14 mouse cellular contexts compared by ENCODE assay signal in the genomic region with DNA sequence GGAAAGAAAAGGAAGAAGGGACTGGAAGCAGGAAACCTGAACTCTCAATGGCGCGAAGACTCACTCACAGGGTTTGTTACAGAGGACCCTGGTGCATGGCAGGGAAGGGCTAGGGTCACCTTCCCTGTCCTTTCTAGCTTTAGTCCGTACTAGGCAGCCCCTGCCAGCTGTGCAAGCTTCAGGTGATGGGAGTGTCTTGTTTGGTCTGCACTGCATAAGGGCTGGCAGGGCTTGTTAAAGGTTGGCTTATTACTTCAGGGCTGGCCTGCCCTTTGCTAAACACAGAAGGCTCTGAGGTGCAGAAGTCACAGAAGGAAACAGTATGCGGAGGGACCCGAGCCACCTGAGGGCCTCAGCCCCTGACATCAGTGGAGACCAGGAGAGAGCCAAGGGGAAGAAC.
DNase-seq lines count a peak whose midpoint lies in the region; ATAC-seq and TF ChIP-seq lines count a peak whose summit lies in the region.
"Had no signal": no experiment of that assay in that cellular context is flagged by ENCODE, and none has a peak within 500 bp of the region (broad histone marks: within the 10 kb centered on the region; RNA-seq: fewer than 3 reads in every experiment).

No protein-coding gene starts in this region.

- 74% methylated on average over 5 of the region's 5 CpGs for WGBS in heart, embryonic 12.5 days
- WGBS in lung, embryonic 16.5 days: 68% methylated on average over 5 of the region's 5 CpGs
- WGBS in kidney, embryonic 15.5 days: 62% methylated on average over 5 of the region's 5 CpGs
- 65% methylated on average over 5 of the region's 5 CpGs for WGBS in stomach, postnatal 0 days

- H3K27me3 ChIP-seq in heart, embryonic 12.5 days (replicated peaks): no peaks in the 10 kb centered on the region
- no peaks in the 10 kb centered on the region for H3K27me3 ChIP-seq in lung, embryonic 16.5 days (ENCODE audit: control insufficient read depth, insufficient read depth, low read depth, low read length)
- no peaks in the 10 kb centered on the region for H3K27me3 ChIP-seq in kidney, embryonic 15.5 days
- H3K27me3 ChIP-seq in stomach, postnatal 0 days (ENCODE audit: control insufficient read depth, insufficient read depth, low read length): no peaks in the 10 kb centered on the region
- H3K27me3 ChIP-seq: embryonic facial prominence, embryonic 15.5 days; hindbrain, embryonic 12.5 days; neural tube, embryonic 15.5 days had no signal

- no peak for TF ChIP-seq EP300 in stomach, postnatal 0 days (optimal IDR thresholded peaks at IDR 0.05)

- H3K36me3 ChIP-seq in heart, embryonic 12.5 days: peaks cover 22% of the 10 kb centered on the region
- H3K36me3 ChIP-seq in lung, embryonic 16.5 days (ENCODE audit: control insufficient read depth, insufficient read depth, low read length): peaks cover 25% of the 10 kb centered on the region
- H3K36me3 ChIP-seq in kidney, embryonic 15.5 days: peaks cover 24% of the 10 kb centered on the region
- 0 out of 2 replicates have a peak, but pooled peaks cover 3% of the 10 kb centered on the region for H3K36me3 ChIP-seq in stomach, postnatal 0 days (ENCODE audit: control insufficient read depth, insufficient read depth, low read length)
- H3K36me3 ChIP-seq: neural tube, embryonic 15.5 days had no signal

- no peak overlapping the region for H3K9ac ChIP-seq in heart, embryonic 12.5 days
- H3K9ac ChIP-seq in lung, embryonic 16.5 days (ENCODE audit: low read length): peak overlapping the region; percentile 43; the same call in 1 of the 2 replicates
- H3K9ac ChIP-seq in kidney, embryonic 15.5 days: no peak overlapping the region
- 0 out of 2 replicates have a peak overlapping the region, but pooled peaks have one; percentile 14 for H3K9ac ChIP-seq in stomach, postnatal 0 days (ENCODE audit: low read length)
- H3K9ac ChIP-seq: embryonic facial prominence, embryonic 15.5 days; hindbrain, embryonic 12.5 days; neural tube, embryonic 15.5 days had no signal

- DNase-seq in heart, postnatal 25 days (ENCODE audit: low spot score): no peak
- no peak for DNase-seq in lung, postnatal 14 days
- peak; percentile 47 for DNase-seq in stomach, postnatal 0 days (ENCODE audit: low spot score)
- DNase-seq in adrenal gland, postnatal 36 days: no peak
- no peak for DNase-seq in cerebellum, adult 11-12 months
- DNase-seq: right cerebral cortex, postnatal 14 days had no signal

- intact Hi-C loops in heart, postnatal 25 days (cut with DNase I): no loop called here

- H3K27ac ChIP-seq in heart, embryonic 12.5 days (ENCODE audit: poor library complexity, severe bottlenecking): peak overlapping the region; percentile 97
- H3K27ac ChIP-seq in lung, embryonic 16.5 days (ENCODE audit: low read length): peak overlapping the region; percentile 85
- peak overlapping the region; percentile 94 for H3K27ac ChIP-seq in kidney, embryonic 15.5 days
- H3K27ac ChIP-seq in stomach, postnatal 0 days (replicated peaks): peak overlapping the region; percentile 81
- H3K27ac ChIP-seq: embryonic facial prominence, embryonic 15.5 days; hindbrain, embryonic 12.5 days; neural tube, embryonic 15.5 days had no signal

- no peaks in the 10 kb centered on the region for H3K9me3 ChIP-seq in heart, embryonic 12.5 days (replicated peaks)
- H3K9me3 ChIP-seq in lung, embryonic 16.5 days (ENCODE audit: control insufficient read depth, low read length): no peaks in the 10 kb centered on the region
- H3K9me3 ChIP-seq in kidney, embryonic 15.5 days (replicated peaks): no peaks in the 10 kb centered on the region
- no peaks in the 10 kb centered on the region for H3K9me3 ChIP-seq in stomach, postnatal 0 days (ENCODE audit: control insufficient read depth, low read length)
- H3K9me3 ChIP-seq: embryonic facial prominence, embryonic 15.5 days; hindbrain, embryonic 12.5 days; neural tube, embryonic 15.5 days had no signal

- H3K4me1 ChIP-seq in heart, embryonic 12.5 days (replicated peaks): peaks cover 83% of the 10 kb centered on the region
- H3K4me1 ChIP-seq in lung, embryonic 16.5 days (replicated peaks; ENCODE audit: control insufficient read depth, insufficient read depth, low read length): peaks cover 72% of the 10 kb centered on the region
- peaks cover 42% of the 10 kb centered on the region for H3K4me1 ChIP-seq in kidney, embryonic 15.5 days
- H3K4me1 ChIP-seq in stomach, postnatal 0 days (replicated peaks; ENCODE audit: control insufficient read depth, insufficient read depth): peaks cover 18% of the 10 kb centered on the region

- ATAC-seq in heart, embryonic 12.5 days (ENCODE audit: insufficient number of reproducible peaks, low FRiP score): no peak
- ATAC-seq in lung, embryonic 16.5 days (ENCODE audit: low read depth): no peak
- ATAC-seq in kidney, embryonic 15.5 days (replicated peaks; ENCODE audit: low FRiP score): peak; percentile 65
- peak; percentile 63 for ATAC-seq in stomach, postnatal 0 days (ENCODE audit: low FRiP score, low TSS enrichment)
- ATAC-seq: CD4-positive, CD25-positive, alpha-beta regulatory T cell, adult 4 months; midbrain, embryonic 16.5 days had no signal

- H3K4me2 ChIP-seq in heart, embryonic 12.5 days: peak overlapping the region; percentile 16; the same call in 1 of the 2 replicates
- no peak overlapping the region for H3K4me2 ChIP-seq in lung, embryonic 16.5 days (ENCODE audit: low read depth, low read length)
- H3K4me2 ChIP-seq in kidney, embryonic 15.5 days: no peak overlapping the region
- peak overlapping the region; percentile 15; the same call in 1 of the 2 replicates for H3K4me2 ChIP-seq in stomach, postnatal 0 days (replicated peaks; ENCODE audit: low read depth)
- H3K4me2 ChIP-seq: embryonic facial prominence, embryonic 15.5 days; hindbrain, embryonic 12.5 days; neural tube, embryonic 15.5 days had no signal

- no peak for TF ChIP-seq CTCF in stomach, postnatal 0 days (IDR thresholded peaks at IDR 0.05; ENCODE audit: low read depth)

- no peak overlapping the region for H3K4me3 ChIP-seq in heart, embryonic 12.5 days
- no peak overlapping the region for H3K4me3 ChIP-seq in lung, embryonic 16.5 days (ENCODE audit: low read length)
- H3K4me3 ChIP-seq in kidney, embryonic 15.5 days (replicated peaks): no peak overlapping the region
- H3K4me3 ChIP-seq in stomach, postnatal 0 days (ENCODE audit: low read depth, low read length): no peak overlapping the region
- H3K4me3 ChIP-seq: embryonic facial prominence, embryonic 15.5 days; hindbrain, embryonic 12.5 days; neural tube, embryonic 15.5 days had no signal

Comparison
In these comparisons a context has a peak if more than half of its experiments do, and no peak if none do; other contexts are left out.
1. ATAC-seq: peak in kidney, embryonic 15.5 days (single experiment) and stomach, postnatal 0 days (single experiment); none in heart, embryonic 12.5 days (single experiment) and lung, embryonic 16.5 days (single experiment).
2. H3K4me2 ChIP-seq: peak in heart, embryonic 12.5 days (single experiment) and stomach, postnatal 0 days (single experiment); none in lung, embryonic 16.5 days (single experiment) and kidney, embryonic 15.5 days (single experiment).
3. H3K9ac ChIP-seq: peak in lung, embryonic 16.5 days (single experiment) and stomach, postnatal 0 days (single experiment); none in heart, embryonic 12.5 days (single experiment) and kidney, embryonic 15.5 days (single experiment).
4. Peak in every context shown above with its lines, with median percentiles within 50 percentile points of each other: H3K27ac ChIP-seq.